Mouse (Mus musculus): ENCODE results near the gene Fgfr2. TPM values are rescaled to one million over a fixed set of nuclear protein-coding genes. Genes with fewer than 3 reads are reported as not detected.

Fgfr2 gene
- polyA plus RNA-seq, 1 experiment from 2014 or later: 81.1 TPM

DNA sequence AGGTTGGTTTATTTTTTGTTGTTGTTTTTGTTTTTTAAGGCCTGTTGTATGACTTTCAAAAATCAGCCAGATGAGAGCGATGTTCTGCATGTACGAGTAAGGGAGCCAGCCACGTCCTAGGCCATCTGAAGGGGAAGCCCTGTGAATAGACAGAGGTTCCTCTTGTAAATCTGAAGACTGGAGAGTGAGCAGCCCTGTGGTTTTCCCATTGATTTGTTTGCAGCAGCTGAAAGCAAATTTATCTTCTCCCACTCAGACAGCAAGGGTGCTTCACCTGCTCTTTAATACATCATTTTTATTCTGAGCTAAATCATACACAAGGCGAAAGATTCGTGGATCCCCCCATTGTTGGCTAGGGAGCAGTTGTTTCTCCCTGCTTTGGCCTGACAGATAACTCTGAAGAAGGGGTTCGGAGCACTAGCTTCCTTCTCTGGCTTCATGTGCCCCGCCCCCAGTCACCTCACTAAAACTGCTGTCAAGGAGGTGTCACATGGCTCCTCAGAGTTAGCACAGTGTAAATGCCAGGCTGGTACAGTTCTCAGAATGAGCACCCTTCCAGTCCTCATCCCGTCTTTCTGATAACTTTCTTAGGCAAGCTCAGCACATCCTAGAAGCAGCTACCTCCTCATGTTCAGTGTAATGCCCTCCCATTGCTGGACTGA, 818.6 kb downstream of the Fgfr2 start:
- peaks cover 38% of the 10 kb centered on the region for H3K4me1 ChIP-seq
- ATAC-seq (ENCODE audit: low FRiP score): no peak
- WGBS: 82% methylated on average over 8 of the region's 8 CpGs
- H3K4me2 ChIP-seq (replicated peaks): no peak overlapping the region
- no peak overlapping the region for H3K9ac ChIP-seq
- no peak overlapping the region for H3K27ac ChIP-seq
- H3K36me3 ChIP-seq: no peaks in the 10 kb centered on the region
- H3K9me3 ChIP-seq (replicated peaks): no peaks in the 10 kb centered on the region
- no peak overlapping the region for H3K4me3 ChIP-seq
- no peaks in the 10 kb centered on the region for H3K27me3 ChIP-seq

DNA sequence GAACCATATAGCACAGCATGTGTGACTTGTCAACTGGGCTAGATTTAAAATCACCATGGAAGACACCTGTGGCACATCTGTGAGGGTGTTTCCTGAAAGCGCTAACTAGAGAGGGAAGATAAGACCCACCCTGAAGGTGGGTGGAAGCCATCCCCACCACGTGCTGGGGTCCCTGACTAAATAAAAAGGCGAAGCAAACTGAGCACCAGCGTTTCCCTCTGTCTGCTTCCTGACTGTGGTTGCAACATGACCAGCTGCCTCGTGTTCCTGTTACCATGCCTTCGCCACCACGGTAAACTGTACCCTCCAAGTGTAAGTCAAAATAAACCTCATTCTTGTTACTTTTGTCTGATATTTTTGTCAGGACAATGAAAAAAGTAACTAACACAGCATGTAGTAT, 819.2 kb downstream of the Fgfr2 start:
- Histone ChIP-seq H3K27me3 (no peaks in the 10 kb centered on the region), H3K27ac (no peak overlapping the region), H3K36me3 (no peaks in the 10 kb centered on the region), H3K4me1 (peaks cover 40% of the 10 kb centered on the region), H3K4me3 (no peak overlapping the region), H3K4me2 (replicated peaks) (no peak overlapping the region), H3K9ac (no peak overlapping the region), H3K9me3 (replicated peaks) (no peaks in the 10 kb centered on the region)
- no peak for ATAC-seq (ENCODE audit: low FRiP score)
- 86% methylated on average over 7 of the region's 7 CpGs for WGBS

DNA sequence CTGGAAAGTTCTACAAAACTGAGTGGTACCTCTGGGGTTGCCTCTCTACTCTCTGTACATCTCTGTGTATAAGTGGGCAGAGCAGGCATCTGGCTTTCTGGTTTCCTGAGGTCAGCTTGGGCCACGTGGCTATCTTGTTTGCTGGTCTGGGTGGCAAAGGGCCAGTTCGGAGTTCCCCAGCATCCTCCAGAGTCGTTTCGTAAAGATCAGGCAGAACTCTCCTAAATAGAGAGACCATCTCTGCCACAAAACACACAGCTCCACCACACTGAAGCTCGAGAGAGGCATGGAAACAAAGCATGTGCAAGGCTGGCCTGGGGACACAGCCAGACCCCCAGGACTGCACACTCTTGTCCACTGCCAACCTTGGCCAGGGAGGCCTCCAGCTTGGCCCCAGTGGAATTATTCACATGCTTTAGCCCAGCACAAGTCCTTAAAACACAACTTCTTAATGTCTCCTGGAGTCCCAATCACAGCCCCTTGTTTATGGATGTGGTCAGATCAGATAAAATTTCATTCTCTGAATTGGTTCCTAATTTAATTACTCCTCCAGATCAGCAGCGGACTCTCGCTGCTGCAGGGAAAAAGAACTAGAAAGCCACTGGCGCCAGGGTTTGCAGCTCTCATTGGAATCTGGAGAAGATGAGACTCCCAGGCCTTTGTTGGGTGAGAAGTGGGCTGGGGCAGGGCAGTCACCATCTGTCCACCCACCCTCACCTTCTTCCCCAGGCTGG, 820.5 kb downstream of the Fgfr2 start:
- H3K27me3 ChIP-seq: no peaks in the 10 kb centered on the region
- ATAC-seq (ENCODE audit: low FRiP score): no peak
- H3K27ac ChIP-seq: 0 out of 2 replicates have a peak overlapping the region, but pooled peaks have one; percentile 25
- no peaks in the 10 kb centered on the region for H3K9me3 ChIP-seq (replicated peaks)
- no peak overlapping the region for H3K4me2 ChIP-seq (replicated peaks)
- H3K36me3 ChIP-seq: no peaks in the 10 kb centered on the region
- H3K4me1 ChIP-seq: peaks cover 44% of the 10 kb centered on the region
- H3K9ac ChIP-seq: no peak overlapping the region
- no peak overlapping the region for H3K4me3 ChIP-seq
- 76% methylated on average over 8 of the region's 8 CpGs for WGBS

DNA sequence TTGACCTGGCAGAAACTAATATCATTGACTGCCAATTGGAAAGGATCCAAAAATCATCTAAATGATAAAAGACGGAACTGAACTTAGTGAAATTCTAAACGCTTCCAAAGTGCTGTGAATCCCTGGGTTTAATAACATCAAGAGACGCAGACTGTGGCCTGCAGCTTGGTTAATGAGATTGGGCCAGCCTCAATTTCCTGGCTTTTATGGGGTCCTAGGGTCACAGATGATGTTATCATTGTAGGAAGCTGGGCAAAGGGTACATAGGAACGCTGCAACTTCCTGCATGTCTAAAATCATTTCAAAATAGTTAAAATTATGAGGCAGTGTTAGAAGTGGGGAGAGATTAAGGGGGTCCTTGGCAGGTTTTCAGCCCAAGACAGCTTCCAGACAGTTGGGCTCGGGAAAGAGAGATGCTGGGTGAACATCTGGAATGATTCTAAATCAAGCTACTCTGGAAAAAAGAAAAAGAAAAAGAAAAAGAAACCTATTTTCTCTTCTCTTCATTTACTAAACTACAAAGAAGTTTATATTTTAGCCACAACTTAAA, 823.4 kb downstream of the Fgfr2 start:
- Histone ChIP-seq H3K9me3 (replicated peaks) (no peaks in the 10 kb centered on the region), H3K4me1 (peaks cover 32% of the 10 kb centered on the region), H3K4me2 (replicated peaks) (no peak overlapping the region), H3K36me3 (no peaks in the 10 kb centered on the region), H3K4me3 (no peak overlapping the region), H3K27ac (no peak overlapping the region), H3K27me3 (no peaks in the 10 kb centered on the region), H3K9ac (no peak overlapping the region)
- no peak for ATAC-seq (ENCODE audit: low FRiP score)
- WGBS: 76% methylated on average over 5 of the region's 5 CpGs

DNA sequence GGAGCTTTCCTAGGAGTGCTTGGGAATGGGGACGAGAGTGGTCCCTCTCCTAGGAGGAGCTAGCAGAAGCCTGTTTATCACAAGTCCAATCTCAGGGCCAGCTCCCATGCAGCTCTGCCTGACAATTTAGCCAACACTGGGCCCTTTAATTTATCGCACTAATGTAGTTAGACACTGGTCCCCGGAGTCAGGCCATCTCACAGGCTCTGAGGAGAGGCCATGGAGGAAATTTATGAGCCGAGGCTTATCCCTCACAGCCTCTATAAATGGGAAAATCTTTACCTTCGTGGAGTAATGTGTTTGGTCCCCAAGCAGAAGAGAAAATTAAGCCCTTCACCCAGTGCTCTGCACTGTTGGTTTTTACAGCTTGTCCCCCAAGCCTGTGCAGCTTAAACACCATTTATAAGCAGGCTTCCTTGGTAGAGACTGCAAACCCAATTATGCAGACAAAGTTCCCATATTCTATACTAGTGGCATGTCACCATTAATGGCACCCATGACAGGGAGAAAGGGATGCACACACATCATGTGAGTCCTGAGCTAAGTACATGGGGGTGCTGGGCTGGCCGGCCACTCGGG, 824.6 kb downstream of the Fgfr2 start:
- no peak overlapping the region for H3K4me2 ChIP-seq (replicated peaks)
- no peak overlapping the region for H3K9ac ChIP-seq
- no peaks in the 10 kb centered on the region for H3K9me3 ChIP-seq (replicated peaks)
- no peak overlapping the region for H3K4me3 ChIP-seq
- 85% methylated on average over 7 of the region's 7 CpGs for WGBS
- H3K36me3 ChIP-seq: no peaks in the 10 kb centered on the region
- no peaks in the 10 kb centered on the region for H3K27me3 ChIP-seq
- H3K27ac ChIP-seq: 0 out of 2 replicates have a peak overlapping the region, but pooled peaks have one; percentile 44
- no peak for ATAC-seq (ENCODE audit: low FRiP score)
- peaks cover 26% of the 10 kb centered on the region for H3K4me1 ChIP-seq

DNA sequence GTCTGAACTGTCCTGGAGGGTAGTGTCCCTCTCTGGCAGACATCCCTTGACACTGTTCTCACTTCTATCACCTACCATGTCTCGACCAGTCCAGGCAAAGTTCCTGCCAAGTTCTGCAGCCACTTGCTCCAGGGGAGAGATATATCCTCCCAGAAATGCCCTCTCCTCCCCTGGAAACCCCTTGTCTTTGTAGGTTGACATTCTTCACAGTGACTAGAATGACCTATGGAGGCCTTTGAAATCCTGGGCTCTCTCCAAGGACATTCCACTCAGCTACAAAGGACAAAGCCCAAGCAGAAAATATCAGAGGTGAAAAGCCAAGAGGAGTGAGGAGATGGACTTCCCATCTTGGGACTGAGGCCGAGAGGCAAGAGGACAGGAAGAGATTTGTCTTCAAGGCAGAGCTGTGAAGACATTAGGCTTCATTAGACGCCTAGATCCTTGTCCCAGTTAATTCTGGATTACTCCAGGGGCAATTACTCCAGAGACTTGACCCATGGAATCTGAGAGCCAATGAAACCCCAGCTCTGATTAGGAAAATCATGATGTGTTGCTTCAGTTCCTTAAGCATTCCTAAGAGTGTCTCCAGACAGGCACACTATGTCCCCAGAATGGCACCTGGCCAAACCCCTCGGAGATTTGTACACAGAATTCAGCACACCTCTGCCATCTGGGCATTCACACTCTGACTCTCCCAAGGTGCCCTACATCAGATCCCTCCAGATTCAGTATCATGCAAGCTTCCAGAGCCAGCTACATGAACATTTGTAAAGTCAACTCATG, 826.3 kb downstream of the Fgfr2 start:
- Histone ChIP-seq H3K9me3 (replicated peaks) (no peaks in the 10 kb centered on the region), H3K27me3 (no peaks in the 10 kb centered on the region), H3K4me3 (no peak overlapping the region), H3K36me3 (no peaks in the 10 kb centered on the region), H3K4me1 (peaks cover 14% of the 10 kb centered on the region), H3K4me2 (replicated peaks) (no peak overlapping the region), H3K9ac (no peak overlapping the region), H3K27ac (no peak overlapping the region)
- WGBS: 77% methylated on average over 4 of the region's 4 CpGs
- no peak for ATAC-seq (ENCODE audit: low FRiP score)

DNA sequence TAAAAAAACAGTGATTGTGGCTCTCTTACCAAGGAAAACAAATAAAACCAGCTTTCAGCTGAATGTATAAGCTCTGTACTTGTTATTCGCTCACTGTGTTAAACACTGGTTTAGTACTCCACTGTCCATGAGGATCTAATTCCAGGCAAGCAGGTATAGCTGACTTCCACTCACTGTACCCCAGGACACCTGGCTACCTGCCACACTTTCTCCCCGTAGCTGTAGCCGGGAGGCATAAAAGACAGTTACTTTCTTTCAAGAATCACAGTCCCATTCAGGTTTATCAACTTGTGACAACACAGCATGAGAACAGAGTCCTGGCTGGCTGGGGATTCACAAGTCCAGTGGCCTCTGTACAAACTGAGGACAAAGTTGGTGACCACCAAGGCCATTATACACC, 827.0 kb downstream of the Fgfr2 start:
- Histone ChIP-seq H3K9ac (no peak overlapping the region), H3K27me3 (no peaks in the 10 kb centered on the region), H3K4me3 (no peak overlapping the region), H3K4me2 (replicated peaks) (no peak overlapping the region), H3K27ac (no peak overlapping the region), H3K4me1 (peaks cover 13% of the 10 kb centered on the region), H3K36me3 (no peaks in the 10 kb centered on the region), H3K9me3 (replicated peaks) (no peaks in the 10 kb centered on the region)
- WGBS: 84% methylated on average over 3 of the region's 3 CpGs
- no peak for ATAC-seq (ENCODE audit: low FRiP score)

DNA sequence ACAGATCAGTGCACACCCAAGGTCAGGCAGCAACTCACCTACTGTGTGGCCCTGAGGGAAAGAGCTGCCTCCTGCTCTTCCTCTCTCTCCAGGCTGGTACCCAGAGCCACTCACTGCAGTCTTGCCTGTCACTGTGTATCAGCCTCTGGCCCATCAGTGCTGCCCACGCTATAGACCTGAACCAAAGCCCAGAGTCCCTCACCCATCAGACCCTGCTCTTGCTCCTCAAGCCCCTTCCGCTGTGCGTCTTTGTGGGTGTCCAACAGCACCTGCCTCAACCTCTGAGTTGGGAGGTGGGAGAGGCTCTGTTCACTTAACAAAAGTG, 835.8 kb downstream of the Fgfr2 start:
- ATAC-seq (ENCODE audit: low FRiP score): no peak
- Histone ChIP-seq H3K4me1 (peaks cover 65% of the 10 kb centered on the region), H3K9ac (no peak overlapping the region), H3K4me2 (replicated peaks) (no peak overlapping the region), H3K27me3 (no peaks in the 10 kb centered on the region), H3K9me3 (replicated peaks) (no peaks in the 10 kb centered on the region), H3K36me3 (no peaks in the 10 kb centered on the region), H3K4me3 (no peak overlapping the region), H3K27ac (peak overlapping the region; percentile 37; the same call in 1 of the 2 replicates)
- 75% methylated on average over 3 of the region's 3 CpGs for WGBS

DNA sequence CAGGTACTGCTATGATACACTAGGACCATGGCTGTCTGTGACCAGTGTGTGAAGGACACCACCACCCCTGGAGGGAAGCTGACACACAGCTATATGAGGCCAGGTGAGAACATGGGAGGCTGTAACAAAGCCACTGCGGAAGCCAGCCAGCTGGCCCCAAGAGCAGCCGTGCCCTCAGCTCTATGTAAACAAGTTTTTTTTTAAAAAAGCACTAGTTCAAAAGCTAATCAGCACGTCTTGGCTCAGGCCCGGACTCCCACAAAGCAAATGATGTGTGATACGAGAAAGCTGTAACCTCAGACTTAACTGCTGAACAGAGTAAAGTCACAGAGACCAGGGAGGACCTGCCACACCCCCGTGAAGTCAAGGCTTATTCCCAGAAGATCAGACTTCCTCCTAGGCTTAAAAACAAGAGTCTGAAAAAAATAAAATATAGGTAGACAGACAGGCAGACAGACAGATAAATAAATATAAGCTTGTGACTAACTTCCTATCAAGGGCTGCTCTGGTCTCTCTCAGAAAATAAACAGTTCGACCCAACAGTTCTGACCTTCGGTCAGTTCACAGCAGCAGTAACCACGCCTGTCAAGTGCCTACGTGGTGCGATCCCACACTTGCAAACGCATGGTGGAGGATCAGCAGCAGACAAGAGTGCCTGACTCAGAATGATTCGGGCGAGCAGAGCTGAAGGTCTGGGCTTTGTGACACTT, 836.4 kb downstream of the Fgfr2 start:
- Histone ChIP-seq H3K4me1 (peaks cover 70% of the 10 kb centered on the region), H3K4me2 (replicated peaks) (no peak overlapping the region)

DNA sequence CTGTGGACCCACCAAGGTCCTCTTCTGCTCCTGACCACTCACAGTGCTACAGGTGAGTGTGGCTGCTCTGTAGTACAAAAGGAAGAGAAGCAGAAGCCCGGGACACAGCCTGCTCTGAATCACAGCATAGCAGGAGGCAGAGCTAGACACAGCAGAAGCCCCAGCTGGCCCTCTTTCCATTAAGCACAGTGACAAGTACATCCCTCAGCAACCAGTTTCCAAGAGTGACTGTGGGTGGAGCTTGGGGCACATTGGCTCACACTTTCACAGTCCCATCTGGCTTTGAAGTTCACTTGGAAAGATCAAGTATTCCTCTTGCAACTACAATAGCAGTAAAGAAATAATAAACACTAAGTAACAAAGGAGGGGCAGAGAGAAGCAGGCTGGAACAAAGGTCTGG, 838.4 kb downstream of the Fgfr2 start:
- 18% methylated on average over 1 of the region's 1 CpGs for WGBS
- Histone ChIP-seq H3K9me3 (replicated peaks) (no peaks in the 10 kb centered on the region), H3K4me2 (replicated peaks) (no peak overlapping the region), H3K27me3 (no peaks in the 10 kb centered on the region), H3K4me1 (peaks cover 78% of the 10 kb centered on the region), H3K4me3 (no peak overlapping the region), H3K9ac (no peak overlapping the region), H3K27ac (peak overlapping the region; percentile 82), H3K36me3 (no peaks in the 10 kb centered on the region)
- ATAC-seq (ENCODE audit: low FRiP score): peak; percentile 56

More for the DNA sequence above, 836.4 kb downstream of the Fgfr2 start:
- Histone ChIP-seq H3K9ac (no peak overlapping the region), H3K36me3 (no peaks in the 10 kb centered on the region), H3K9me3 (replicated peaks) (no peaks in the 10 kb centered on the region), H3K27ac (peak overlapping the region; percentile 37; the same call in 1 of the 2 replicates), H3K4me3 (no peak overlapping the region), H3K27me3 (no peaks in the 10 kb centered on the region)
- WGBS: 41% methylated on average over 14 of the region's 14 CpGs
- ATAC-seq (ENCODE audit: low FRiP score): no peak

DNA sequence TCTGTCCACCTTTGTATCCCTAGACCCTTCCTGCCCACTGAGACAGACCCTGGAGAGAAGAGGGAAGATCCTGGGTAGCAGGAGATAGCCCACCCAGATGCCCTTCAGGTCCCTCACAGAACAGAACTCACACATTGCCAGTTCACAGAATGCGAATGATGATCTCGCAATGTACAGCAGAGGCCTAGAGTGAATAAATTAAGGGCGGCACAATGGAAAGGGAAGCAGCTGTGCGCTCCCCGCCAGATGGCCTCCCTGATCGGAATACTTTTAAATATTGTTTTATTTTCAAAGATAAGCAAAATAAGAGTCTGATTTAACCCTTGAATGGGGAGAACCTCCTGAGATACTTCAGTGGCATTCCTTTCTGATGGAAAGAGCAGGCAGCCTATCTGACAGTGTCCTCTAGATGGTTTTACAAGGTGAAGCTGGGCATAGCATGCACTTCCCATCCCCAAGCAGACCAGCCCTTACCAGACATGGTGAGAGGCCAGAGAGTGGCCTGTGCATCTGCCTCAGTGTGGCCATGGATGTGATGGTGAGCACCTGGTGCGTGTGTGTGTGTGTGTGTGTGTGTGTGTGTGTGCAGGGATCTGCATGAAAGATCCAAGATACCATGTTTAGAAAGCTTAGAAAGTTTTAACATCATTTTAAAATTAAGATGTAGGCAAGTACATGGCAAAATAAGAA, 839.0 kb downstream of the Fgfr2 start:
- H3K27ac ChIP-seq: peak overlapping the region; percentile 82
- H3K4me3 ChIP-seq: no peak overlapping the region
- H3K4me2 ChIP-seq (replicated peaks): no peak overlapping the region
- no peaks in the 10 kb centered on the region for H3K27me3 ChIP-seq
- no peak overlapping the region for H3K9ac ChIP-seq
- ATAC-seq (ENCODE audit: low FRiP score): peak; percentile 65
- H3K9me3 ChIP-seq (replicated peaks): no peaks in the 10 kb centered on the region
- WGBS: 45% methylated on average over 7 of the region's 7 CpGs
- H3K36me3 ChIP-seq: no peaks in the 10 kb centered on the region
- peaks cover 78% of the 10 kb centered on the region for H3K4me1 ChIP-seq

All from hindbrain, embryonic 12.5 days (tissue).